Mouse (Mus musculus): ENCODE measurements around the gene Myo6. TPM values are rescaled to one million over a fixed set of nuclear protein-coding genes. Genes with fewer than 3 reads are reported as not detected.

The Myo6 gene
- polyA plus RNA-seq, 1 experiment, result 39.3 TPM

DNA sequence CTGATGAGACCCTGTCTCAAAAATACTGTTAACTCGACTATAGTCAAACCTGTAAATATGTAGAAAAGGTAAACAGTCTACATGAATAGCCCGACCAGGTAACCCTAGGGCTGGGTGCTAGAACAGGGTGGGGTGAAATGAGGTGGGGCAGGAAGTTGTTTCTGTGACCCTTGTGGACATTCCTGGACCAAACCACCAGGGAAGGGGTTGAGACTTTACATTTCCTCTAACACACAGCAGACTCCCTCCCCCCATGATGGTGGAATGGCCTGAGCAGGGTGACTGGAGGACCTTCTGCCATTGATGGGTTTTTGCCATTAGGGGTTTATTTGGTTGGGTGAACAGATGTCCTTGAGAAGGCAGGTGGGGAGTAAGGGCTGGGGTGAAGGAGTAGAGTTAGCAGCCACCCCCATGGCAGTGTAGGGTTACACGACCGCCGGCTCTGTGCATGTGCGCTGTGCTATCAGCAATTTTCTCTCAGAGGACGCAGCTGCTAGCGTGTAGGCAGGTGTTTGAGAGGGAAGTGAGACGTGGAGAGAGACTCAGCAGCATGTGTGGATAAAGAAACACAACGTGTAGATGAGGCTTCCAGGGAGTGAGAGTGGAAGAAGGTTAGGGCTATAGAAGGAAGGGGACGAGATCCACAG, 59.3 kb downstream of the Myo6 start:
- 70% methylated on average over 11 of the region's 11 CpGs for WGBS
- DNase-seq (ENCODE audit: low read depth, low spot score), result no peak

DNA sequence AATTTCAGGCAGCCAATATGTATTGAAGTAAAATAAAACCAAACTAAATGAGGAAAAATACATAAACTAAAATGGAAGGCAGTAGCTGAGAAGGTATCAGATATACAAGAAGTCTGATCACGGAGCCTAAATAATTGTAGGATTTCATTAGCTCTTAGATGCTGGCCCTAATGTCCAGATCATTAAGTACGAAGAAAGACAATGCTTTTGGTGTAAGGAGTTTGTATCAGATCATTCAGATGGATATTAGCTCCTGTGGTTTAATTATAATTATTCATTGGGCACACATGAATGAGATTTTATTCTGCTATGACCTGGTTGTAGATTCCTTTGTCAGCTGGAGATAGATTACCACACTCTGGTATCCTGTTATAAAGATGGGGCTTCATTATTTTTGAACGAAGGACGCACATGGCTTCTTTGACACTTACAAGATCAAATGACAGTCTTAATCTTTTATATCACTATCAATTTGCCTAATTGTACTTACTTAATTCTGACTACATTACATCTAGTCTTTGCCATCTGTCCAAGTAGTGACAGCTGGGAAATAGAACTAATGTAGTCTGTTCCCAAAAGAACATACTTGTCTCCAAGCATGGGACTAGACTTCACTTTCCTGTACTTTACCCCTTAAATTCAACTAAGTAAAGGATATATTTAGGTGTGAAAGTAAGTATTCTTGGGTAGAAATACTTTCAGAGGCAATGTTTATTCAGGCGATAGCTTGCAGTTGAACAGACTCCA, 61.9 kb downstream of the Myo6 start:
- no peak for DNase-seq (ENCODE audit: low read depth, low spot score)
- 93% methylated on average over 5 of the region's 5 CpGs for WGBS

DNA sequence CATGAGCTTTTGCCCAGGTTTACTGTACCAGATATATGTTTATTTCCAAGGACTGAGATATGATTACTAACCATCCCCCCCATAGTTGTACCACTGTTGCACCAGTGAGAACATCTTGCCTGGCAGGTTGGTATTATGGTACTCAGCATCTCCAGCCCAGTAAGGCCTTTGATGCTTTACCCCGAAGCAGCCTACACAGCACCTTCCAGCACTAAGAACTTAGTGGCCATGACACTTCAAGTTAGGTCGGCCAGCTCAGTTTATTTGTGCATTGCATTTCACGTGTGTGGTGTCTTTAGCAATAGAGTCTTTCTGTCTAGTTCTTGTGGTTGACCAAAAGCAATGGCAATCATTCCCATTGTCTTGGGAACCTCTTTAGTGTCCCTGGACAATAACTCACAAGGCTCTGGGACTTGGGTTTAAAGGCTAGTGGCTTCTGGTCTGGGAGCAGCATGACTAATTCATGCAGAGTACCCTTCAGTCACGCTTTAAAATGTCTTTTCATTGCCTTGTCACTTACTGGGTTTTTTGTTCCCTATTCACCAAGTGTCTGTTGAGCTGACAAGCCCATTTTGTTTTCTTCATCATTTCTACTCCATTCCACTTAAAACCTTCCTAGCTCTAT, 69.1 kb downstream of the Myo6 start:
- DNase-seq (ENCODE audit: low read depth, low spot score), result no peak
- 95% methylated on average over 4 of the region's 4 CpGs for WGBS

DNA sequence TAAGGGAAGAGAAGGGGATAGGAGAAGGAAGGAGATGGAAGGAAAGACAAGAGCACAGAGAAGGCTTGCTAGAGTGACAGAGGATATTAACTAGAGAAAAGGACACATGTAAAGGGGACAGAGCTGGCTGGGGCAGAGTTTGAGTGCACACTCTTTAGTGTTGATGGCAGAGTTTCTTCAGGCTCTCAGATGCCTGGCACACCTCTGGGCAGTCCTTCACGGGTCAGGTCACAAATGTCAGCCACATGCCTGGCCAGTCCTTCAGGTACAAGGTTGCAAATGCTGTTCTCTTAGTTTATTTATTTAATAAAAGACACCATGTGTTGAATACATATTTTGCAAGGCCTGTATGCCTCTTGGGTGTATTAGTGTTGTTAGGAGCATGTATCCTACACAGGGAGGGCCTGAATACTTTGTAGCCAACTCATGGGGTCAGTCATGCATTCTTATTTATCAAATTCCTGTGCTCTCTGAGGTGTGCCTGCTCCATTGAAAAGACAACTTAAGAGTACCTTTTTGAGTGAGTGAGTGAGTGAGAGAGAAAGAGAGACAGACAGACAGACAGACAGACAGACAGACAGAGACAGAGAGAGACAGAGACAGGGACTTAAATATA, 72.5 kb downstream of the Myo6 start:
- WGBS, result 78% methylated on average over 1 of the region's 1 CpGs
- DNase-seq (ENCODE audit: low read depth, low spot score), result no peak

DNA sequence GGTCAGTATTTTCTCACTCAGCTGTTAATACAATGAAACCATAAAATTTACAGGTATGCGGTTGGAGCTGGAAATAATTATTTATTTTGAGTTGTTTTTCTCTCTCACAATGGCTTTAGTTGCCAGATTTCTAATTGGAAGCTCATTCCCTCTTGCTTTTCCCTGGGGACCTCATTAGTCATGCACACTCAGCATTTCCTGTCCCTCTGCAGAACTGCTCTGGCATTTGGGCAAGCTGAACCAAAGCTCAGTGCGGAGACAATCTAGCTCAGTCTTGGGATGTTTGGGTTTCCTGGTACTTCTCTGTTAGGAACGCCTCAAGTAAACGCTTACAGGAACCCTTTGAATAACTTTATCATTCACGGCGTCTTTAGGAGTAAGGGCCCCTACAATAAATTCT, 76.9 kb downstream of the Myo6 start:
- WGBS, result 79% methylated on average over 6 of the region's 6 CpGs
- DNase-seq (ENCODE audit: low read depth, low spot score), result no peak

DNA sequence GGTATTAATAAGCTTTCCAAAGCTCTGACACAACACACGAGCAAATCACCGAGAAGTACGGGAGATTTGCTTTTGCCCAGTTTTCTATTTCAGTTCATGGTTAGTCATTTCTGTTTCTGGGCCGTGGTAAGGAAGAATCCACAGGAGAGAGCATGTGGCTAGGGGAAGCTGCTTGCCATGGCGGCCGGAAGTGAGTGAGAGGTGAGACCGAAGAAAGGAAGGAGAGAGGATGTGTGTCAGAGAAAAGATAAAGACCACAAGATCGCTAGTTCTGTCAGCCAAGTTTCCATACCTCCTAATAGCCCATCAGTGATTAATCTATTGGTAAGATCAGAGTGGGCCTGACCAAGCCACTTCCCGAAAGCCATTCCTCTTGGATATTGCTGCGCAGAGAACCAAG, 87.3 kb downstream of the Myo6 start:
- WGBS, result 83% methylated on average over 10 of the region's 10 CpGs
- no peak for DNase-seq (ENCODE audit: low read depth, low spot score)

DNA sequence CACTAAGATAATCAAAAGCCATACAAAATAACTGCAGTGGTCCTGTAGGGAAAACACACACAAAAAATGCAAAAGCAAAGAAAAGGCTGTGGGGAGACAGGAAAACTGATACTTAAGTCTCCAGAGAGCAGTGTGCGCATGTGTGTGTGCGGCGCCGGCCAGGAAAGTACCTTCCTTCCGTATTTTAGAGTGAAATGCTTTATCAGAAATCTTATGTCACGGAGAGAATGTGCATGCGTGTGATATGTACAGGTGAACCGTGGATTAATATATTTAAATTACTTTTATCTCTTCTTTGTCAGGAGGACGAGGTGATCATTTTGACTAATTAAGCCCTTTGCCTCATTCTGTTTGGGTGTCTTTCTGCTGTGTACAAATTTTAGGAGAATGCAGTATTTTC, 88.4 kb downstream of the Myo6 start:
- WGBS, result 94% methylated on average over 9 of the region's 9 CpGs
- DNase-seq (ENCODE audit: low read depth, low spot score), result no peak

DNA sequence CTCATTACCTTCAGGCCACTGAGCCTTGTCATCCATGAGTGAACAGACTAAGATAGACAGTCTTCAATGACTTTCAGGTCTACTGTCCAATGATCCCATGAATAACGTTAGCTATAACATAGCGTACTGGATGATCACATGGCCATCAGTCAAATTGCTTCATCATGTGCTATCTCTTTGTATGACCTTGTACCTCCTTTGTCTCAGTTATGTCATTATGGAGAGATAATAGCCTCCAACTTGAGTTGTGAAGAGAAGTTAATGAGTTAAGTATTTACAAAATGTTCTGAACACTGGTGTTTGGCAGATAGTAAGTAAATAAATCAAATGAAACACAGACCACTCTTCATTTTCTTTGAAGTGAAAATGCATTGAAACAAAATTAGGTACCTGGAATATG, 91.7 kb downstream of the Myo6 start:
- WGBS, result 94% methylated on average over 2 of the region's 2 CpGs
- no peak for DNase-seq (ENCODE audit: low read depth, low spot score)

DNA sequence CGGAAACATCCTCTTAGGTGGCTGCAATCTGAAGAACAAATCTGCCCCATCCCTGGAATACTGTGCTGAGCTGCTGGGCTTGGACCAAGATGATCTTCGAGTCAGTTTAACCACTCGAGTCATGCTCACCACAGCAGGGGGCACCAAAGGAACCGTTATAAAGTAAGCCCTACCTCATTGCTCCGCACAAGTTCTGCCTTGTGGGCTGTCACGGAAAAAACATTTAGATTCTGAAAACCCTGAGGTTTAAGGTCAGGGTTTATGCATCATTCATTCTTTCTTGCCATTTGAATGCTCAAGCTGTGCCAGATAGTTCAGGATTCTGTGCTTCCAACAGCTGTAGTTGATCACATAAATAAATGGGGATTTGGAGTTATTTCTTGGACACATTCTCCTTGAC, 93.6 kb downstream of the Myo6 start:
- no peak for DNase-seq (ENCODE audit: low read depth, low spot score)
- 60% methylated on average over 6 of the region's 6 CpGs for WGBS

DNA sequence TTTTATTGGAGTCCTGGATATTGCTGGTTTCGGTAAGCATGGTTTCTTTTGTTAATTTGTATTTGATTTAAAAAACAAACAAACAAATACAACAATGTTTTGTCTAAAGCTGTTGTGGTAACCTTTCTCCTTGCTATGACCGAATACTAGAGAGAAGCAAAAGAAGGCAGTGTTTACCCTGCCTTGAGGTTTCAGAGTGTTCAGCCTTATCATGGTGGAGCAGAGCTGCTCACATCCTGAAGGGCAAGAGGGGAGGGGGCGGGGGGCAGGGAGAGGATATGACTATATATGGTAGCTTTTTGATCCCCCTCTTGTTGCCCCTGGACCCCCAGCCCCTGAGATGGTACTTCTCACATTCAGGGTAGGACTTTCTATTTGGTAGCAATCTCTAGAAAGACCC, 96.1 kb downstream of the Myo6 start:
- WGBS, result 88% methylated on average over 3 of the region's 3 CpGs

DNA sequence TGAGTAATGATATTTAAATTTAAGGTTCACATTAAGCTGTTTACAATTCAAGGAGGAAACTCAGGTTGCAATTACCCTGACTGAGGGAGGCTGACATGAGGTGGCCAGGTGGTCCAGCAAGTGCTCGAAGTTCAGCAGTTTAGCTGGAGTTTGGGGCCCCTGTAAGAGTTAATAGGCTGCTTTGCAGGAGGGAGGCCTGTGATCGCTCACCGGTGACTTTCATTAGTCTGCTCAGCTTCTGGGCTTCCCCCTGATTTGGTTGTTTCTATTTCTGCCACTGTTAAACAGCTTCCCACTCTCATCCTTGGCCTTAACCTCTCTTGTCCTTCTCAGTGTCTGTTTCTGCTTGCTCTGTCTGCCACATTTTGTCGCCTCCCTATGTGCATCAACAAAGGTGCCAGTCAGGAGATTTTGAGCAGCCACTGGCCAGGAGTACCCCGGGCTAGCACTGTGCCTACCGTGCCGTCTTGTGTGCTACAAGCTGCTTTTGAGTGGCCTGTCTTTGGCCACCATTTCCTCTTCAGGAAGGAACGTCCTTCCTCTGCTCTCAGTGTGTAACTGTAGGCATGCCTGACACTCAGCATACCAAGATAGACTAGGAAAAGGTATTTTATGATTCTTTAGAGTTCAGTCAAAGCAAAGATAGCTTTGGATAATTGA, 97.7 kb downstream of the Myo6 start:
- no peak for DNase-seq (ENCODE audit: low read depth, low spot score)
- WGBS, result 54% methylated on average over 8 of the region's 8 CpGs

More for the DNA sequence above, 96.1 kb downstream of the Myo6 start:
- no peak for DNase-seq (ENCODE audit: low read depth, low spot score)

DNA sequence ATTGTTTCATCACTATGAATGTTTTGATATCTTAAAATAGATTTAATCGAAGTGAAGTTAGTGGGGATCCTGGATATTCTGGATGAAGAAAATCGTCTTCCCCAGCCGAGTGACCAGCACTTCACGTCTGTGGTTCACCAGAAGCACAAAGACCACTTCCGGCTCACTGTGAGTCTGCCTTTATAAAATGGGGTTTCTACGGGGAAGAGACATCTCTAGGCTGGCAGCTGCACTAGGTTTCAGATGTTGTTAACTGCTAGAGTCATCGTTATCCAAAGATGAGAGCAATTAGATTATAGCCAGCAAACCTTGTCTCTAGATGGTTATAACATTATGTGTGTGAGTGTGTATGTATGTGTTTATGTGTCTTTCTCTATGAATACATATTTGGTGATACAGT, 101.3 kb downstream of the Myo6 start:
- no peak for DNase-seq (ENCODE audit: low read depth, low spot score)
- WGBS, result 85% methylated on average over 7 of the region's 7 CpGs

DNA sequence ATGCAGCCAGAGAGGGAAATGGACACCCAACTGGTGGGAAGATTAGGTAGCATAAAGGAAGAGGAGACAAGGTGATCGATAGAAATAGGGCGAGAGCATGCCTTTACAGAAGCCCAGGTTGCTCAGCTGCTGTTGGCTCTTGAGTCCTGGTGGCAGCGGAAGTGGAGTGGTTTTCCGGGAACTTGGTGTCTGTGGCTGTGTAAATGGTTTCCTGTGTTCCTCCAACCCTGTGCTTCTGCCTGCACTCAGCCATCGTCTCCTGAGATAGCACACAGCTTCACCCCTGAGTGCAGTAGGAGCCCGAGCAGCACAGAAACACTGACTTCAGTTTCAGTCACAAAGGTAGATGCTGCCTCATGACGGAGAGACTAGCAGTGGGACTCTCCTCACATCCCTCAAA, 101.7 kb downstream of the Myo6 start:
- DNase-seq (ENCODE audit: low read depth, low spot score), result no peak
- 86% methylated on average over 7 of the region's 7 CpGs for WGBS

DNA sequence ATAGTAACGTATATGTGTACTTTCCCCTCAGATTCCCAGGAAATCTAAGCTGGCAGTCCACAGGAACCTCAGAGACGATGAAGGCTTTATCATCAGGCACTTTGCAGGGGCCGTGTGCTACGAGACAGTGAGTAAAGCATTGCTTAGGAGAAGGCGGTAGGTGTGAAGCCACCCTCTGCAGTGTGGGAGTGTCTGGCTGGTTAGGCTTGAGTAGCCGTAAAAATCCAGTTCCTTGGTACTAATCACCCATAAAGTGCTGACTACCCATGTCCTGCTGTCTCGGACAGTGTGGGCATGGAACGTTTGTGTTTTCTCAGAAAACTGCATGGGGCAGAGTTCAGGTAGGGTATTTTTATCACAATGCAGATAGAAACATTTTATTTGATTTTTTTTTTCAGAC, 104.8 kb downstream of the Myo6 start:
- WGBS, result 74% methylated on average over 8 of the region's 8 CpGs
- DNase-seq (ENCODE audit: low read depth, low spot score), result no peak

DNA sequence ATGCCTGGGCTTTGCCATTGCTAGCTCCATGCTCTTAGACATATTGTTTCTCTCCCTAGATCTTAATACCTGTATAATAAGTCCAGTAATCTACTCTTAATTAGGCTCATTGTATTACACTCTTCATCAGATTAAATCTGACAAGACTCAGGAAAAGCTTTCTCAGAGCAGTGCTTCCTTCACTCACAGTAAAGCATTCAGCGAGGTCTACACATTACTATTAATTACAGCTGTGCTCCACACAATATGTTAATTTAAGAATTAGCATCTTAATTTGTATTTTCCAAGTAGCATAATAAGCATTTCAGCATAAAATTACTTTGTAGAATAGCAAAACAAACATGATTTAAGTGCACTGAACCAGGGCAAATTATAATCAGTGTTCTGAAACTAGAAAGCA, 108.1 kb downstream of the Myo6 start:
- DNase-seq (ENCODE audit: low read depth, low spot score), result no peak
- 98% methylated on average over 1 of the region's 1 CpGs for WGBS

DNA sequence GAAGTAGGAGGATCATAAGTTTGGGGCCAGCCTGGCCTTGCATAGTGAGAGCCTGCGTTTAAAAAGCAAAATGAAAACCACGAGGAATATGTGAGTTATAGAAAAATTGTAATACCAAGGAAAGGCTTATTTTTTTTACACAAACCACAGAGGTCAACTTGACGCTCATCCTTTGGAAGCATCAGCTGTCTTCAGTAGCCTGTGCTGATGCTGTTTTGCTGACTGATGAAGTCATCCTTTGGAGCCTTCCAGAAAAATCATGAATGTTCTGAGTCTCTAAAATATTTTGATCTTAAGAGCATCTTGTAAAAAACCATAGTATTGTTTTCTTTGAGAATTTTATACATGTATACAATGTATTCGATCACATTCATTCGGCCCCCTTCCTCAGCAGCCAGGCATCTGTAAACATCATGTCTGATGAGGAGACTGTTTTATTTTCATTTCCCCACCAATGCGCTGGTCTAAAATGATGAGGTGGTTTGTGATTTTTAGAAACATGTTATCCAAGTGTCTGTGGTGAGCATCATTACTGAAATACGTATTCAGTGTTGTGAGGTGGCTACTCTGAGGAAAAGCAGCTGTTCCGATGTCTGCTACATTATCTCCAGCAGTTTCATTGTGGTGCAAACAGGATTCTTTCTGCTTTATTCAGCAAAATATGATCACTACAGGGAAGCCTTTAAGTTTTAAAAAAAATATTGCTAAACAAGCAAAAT, 110.4 kb downstream of the Myo6 start:
- 79% methylated on average over 8 of the region's 8 CpGs for WGBS
- DNase-seq (ENCODE audit: low read depth, low spot score), result no peak

DNA sequence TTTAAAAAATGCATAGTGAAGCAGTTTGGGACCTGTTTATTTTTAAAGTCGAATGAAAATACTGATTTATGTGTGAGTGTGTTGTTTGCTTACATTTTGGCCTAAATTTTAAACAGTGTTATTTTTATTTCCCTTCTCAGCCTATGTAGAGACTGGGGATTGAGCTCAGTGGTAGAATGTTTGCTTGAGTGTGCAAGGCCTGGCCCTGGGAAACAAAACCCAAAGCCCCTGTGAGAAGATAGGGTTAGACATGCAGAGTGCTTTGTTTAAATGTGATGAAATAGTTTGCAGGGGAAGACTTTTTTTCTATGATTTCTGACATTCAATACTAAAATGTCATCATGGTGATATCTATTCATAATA, 110.9 kb downstream of the Myo6 start:
- WGBS, result 71% methylated on average over 1 of the region's 1 CpGs
- DNase-seq (ENCODE audit: low read depth, low spot score), result no peak

DNA sequence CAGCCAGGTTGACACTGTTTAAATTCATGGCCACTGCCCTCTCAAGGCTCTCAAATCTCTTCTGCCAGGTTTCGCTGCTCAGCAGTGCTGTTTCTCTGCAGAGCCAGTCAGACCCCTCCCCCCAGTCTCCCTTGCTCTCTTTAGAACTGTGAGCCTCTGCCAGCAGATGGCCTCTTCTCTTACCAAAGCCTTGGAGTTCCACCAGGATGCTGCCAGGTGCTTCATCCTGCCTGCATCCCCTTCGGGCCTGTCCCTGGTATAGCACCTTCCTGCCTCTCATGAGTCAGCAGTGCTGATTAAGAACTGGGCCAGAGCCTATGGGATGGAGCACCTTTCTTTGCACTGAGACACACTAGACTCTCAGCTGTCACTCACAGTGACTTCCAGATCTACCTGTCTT, 112.3 kb downstream of the Myo6 start:
- WGBS, result 61% methylated on average over 2 of the region's 2 CpGs
- DNase-seq (ENCODE audit: low read depth, low spot score), result no peak

DNA sequence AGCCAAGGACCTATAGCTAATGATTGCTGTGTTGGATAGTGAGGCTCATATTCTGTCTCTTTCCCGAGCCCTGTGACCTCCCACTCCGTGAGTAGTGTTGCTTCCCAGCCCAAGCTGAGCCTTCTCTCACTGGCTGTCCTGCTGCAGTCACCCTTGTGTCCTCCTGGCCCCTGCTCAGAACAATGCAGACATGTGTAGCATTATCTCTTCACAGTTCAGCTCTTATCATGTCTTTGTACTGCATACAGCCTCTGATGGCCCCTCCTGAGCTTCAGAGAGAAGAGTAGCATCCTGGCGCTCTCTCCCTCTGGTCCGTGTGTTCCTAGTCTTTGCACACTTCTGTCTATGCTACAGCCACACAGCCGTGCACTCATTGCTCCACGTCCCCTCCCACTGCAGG, 112.9 kb downstream of the Myo6 start:
- no peak for DNase-seq (ENCODE audit: low read depth, low spot score)
- 85% methylated on average over 6 of the region's 6 CpGs for WGBS

DNA sequence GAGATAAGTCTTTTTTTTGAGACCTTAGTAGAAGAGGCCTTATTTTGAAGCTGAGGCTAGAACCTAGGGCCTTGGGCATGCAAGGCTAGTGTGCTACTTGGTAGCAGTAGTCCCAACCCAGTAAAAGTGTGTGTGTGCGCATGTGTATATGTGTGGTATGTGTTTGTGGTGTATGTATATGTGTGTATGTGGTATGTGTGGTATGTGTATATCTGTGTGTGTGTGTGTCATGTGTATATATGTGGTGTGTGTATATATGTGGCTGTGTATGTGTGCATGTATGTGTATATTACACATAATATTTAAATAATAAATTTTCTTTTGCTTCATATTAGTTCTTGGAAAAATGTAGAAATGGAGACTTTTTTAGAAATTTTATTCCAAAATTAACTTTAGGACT, 115.9 kb downstream of the Myo6 start:
- WGBS, result 91% methylated on average over 1 of the region's 1 CpGs

More for the DNA sequence above, 115.9 kb downstream of the Myo6 start:
- no peak for DNase-seq (ENCODE audit: low read depth, low spot score)
